Mouse (Mus musculus): Measurements from ENCODE around the gene Gm11639. TPM values are rescaled to one million over a fixed set of nuclear protein-coding genes. Genes with fewer than 3 reads are reported as not detected.

Gene Gm11639
- polyA plus RNA-seq, 1 experiment: 0.07 TPM

- no peaks in the 10 kb centered on the region for H3K27me3 ChIP-seq (ENCODE audit: control insufficient read depth, insufficient read depth, low read length, poor library complexity, severe bottlenecking)
- no peak overlapping the region for H3K4me3 ChIP-seq (ENCODE audit: low read depth, low read length)
- no peak overlapping the region for H3K27ac ChIP-seq (ENCODE audit: insufficient read depth, low read length)
- H3K9ac ChIP-seq (ENCODE audit: low read depth, poor library complexity, severe bottlenecking): no peak overlapping the region
- no peaks in the 10 kb centered on the region for H3K9me3 ChIP-seq (replicated peaks; ENCODE audit: control insufficient read depth, insufficient read depth, low read length, poor library complexity, severe bottlenecking)
- no peaks in the 10 kb centered on the region for H3K4me1 ChIP-seq (ENCODE audit: control insufficient read depth, insufficient read depth, low read length)
- TF ChIP-seq POLR2A (IDR thresholded peaks at IDR 0.05; ENCODE audit: insufficient read depth, low read length) (no peak), EP300 (IDR thresholded peaks at IDR 0.05; ENCODE audit: insufficient read depth, low read depth, low read length) (no peak), CTCF (IDR thresholded peaks at IDR 0.05; ENCODE audit: low read depth, low read length) (no peak)
- no peaks in the 10 kb centered on the region for H3K36me3 ChIP-seq (ENCODE audit: control insufficient read depth, insufficient read depth, low read length, poor library complexity, severe bottlenecking)
These were observed 21.1 kb upstream of the Gm11639 start for GRCm38 (mm10) chr11:104664441-104664840.

- Histone ChIP-seq H3K36me3 (ENCODE audit: control insufficient read depth, insufficient read depth, low read length, poor library complexity, severe bottlenecking) (no peaks in the 10 kb centered on the region), H3K9me3 (replicated peaks; ENCODE audit: control insufficient read depth, insufficient read depth, low read length, poor library complexity, severe bottlenecking) (no peaks in the 10 kb centered on the region), H3K9ac (ENCODE audit: low read depth, poor library complexity, severe bottlenecking) (no peak overlapping the region), H3K27me3 (ENCODE audit: control insufficient read depth, insufficient read depth, low read length, poor library complexity, severe bottlenecking) (no peaks in the 10 kb centered on the region), H3K4me1 (ENCODE audit: control insufficient read depth, insufficient read depth, low read length) (no peaks in the 10 kb centered on the region), H3K27ac (ENCODE audit: insufficient read depth, low read length) (no peak overlapping the region), H3K4me3 (ENCODE audit: low read depth, low read length) (no peak overlapping the region)
- no peak for TF ChIP-seq POLR2A (IDR thresholded peaks at IDR 0.05; ENCODE audit: insufficient read depth, low read length)
- TF ChIP-seq CTCF (IDR thresholded peaks at IDR 0.05; ENCODE audit: low read depth, low read length): no peak
- no peak for TF ChIP-seq EP300 (IDR thresholded peaks at IDR 0.05; ENCODE audit: insufficient read depth, low read depth, low read length)
These were observed 18.1 kb upstream of the Gm11639 start for GRCm38 (mm10) chr11:104667399-104667798.

DNA sequence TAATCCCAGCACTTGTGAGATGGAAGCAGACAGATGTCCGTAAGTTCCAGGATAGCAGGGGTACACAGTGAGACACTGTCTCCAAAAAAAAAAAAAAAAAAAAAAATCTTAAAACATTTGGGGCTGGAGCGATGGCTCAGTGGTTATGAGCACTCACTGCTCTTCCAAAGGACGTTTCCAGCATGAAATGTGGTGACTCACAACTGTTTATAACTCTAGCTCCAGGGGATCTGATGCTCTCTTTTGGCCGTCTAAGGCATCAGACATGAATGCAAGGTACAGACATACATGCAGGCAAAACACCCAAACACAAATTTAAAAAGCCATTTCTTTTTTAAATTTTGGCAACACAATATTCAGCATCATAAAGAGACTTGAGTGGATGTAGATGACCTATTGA lies 12.1 kb upstream of the Gm11639 start:
- H3K36me3 ChIP-seq (ENCODE audit: control insufficient read depth, insufficient read depth, low read length, poor library complexity, severe bottlenecking): no peaks in the 10 kb centered on the region
- H3K4me3 ChIP-seq (ENCODE audit: low read depth, low read length): no peak overlapping the region
- no peak overlapping the region for H3K27ac ChIP-seq (ENCODE audit: insufficient read depth, low read length)
- TF ChIP-seq EP300 (IDR thresholded peaks at IDR 0.05; ENCODE audit: insufficient read depth, low read depth, low read length) (no peak), CTCF (IDR thresholded peaks at IDR 0.05; ENCODE audit: low read depth, low read length) (no peak), POLR2A (IDR thresholded peaks at IDR 0.05; ENCODE audit: insufficient read depth, low read length) (no peak)
- H3K4me1 ChIP-seq (ENCODE audit: control insufficient read depth, insufficient read depth, low read length): no peaks in the 10 kb centered on the region
- H3K9ac ChIP-seq (ENCODE audit: low read depth, poor library complexity, severe bottlenecking): no peak overlapping the region
- no peaks in the 10 kb centered on the region for H3K9me3 ChIP-seq (replicated peaks; ENCODE audit: control insufficient read depth, insufficient read depth, low read length, poor library complexity, severe bottlenecking)
- H3K27me3 ChIP-seq (ENCODE audit: control insufficient read depth, insufficient read depth, low read length, poor library complexity, severe bottlenecking): no peaks in the 10 kb centered on the region

- Histone ChIP-seq H3K4me3 (ENCODE audit: low read depth, low read length) (no peak overlapping the region), H3K9me3 (replicated peaks; ENCODE audit: control insufficient read depth, insufficient read depth, low read length, poor library complexity, severe bottlenecking) (no peaks in the 10 kb centered on the region), H3K27me3 (ENCODE audit: control insufficient read depth, insufficient read depth, low read length, poor library complexity, severe bottlenecking) (no peaks in the 10 kb centered on the region), H3K27ac (ENCODE audit: insufficient read depth, low read length) (no peak overlapping the region), H3K36me3 (ENCODE audit: control insufficient read depth, insufficient read depth, low read length, poor library complexity, severe bottlenecking) (no peaks in the 10 kb centered on the region), H3K4me1 (ENCODE audit: control insufficient read depth, insufficient read depth, low read length) (no peaks in the 10 kb centered on the region), H3K9ac (ENCODE audit: low read depth, poor library complexity, severe bottlenecking) (no peak overlapping the region)
- no peak for TF ChIP-seq EP300 (IDR thresholded peaks at IDR 0.05; ENCODE audit: insufficient read depth, low read depth, low read length)
- no peak for TF ChIP-seq CTCF (IDR thresholded peaks at IDR 0.05; ENCODE audit: low read depth, low read length)
These were observed 10.7 kb upstream of the Gm11639 start for GRCm38 (mm10) chr11:104674768-104675167.

DNA sequence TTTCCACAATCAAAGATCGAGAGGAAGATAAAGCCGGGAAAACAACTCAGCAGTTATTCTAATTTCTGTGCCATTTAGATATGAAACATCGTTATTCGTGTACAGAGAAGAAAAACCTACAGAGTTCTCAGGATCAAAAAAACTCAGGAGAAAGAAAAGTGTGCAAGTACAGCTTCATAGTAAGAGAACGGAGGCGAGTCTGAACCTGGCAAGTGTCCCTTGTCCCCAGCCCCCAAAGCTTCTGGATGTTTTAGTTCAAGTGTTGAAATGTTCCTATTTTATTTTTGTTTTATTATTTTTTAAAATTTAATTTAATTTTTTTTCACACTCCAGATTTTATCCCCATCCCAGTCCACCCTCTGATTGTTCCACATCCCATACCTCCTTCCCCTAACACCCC lies 7.7 kb downstream of the Gm11639 start:
- Histone ChIP-seq H3K27ac (ENCODE audit: insufficient read depth, low read length) (no peak overlapping the region), H3K9me3 (replicated peaks; ENCODE audit: control insufficient read depth, insufficient read depth, low read length, poor library complexity, severe bottlenecking) (no peaks in the 10 kb centered on the region), H3K9ac (ENCODE audit: low read depth, poor library complexity, severe bottlenecking) (no peak overlapping the region), H3K27me3 (ENCODE audit: control insufficient read depth, insufficient read depth, low read length, poor library complexity, severe bottlenecking) (no peaks in the 10 kb centered on the region), H3K4me1 (ENCODE audit: control insufficient read depth, insufficient read depth, low read length) (no peaks in the 10 kb centered on the region), H3K36me3 (ENCODE audit: control insufficient read depth, insufficient read depth, low read length, poor library complexity, severe bottlenecking) (no peaks in the 10 kb centered on the region), H3K4me3 (ENCODE audit: low read depth, low read length) (no peak overlapping the region)
- TF ChIP-seq CTCF (IDR thresholded peaks at IDR 0.05; ENCODE audit: low read depth, low read length) (no peak), EP300 (IDR thresholded peaks at IDR 0.05; ENCODE audit: insufficient read depth, low read depth, low read length) (no peak), POLR2A (IDR thresholded peaks at IDR 0.05; ENCODE audit: insufficient read depth, low read length) (no peak)

DNA sequence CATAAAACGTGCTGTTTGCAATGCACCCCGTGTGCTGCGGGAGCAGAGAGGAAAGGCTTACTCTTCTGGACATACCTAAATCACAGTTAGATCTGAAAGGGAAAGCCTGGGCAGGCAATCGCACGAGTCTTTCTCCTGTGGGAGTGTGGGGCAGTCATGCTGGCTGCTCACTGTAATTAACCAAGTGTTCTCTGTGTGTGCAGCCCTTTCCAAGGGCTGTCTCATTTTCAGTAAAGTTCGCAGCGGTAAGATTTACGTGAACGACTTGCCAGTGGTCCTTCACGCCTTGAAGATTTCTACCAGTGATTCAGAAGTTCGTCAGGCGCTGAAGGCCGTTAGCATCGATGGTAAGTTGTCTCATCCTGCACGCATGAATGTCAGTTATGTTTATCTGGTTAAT lies 18.6 kb downstream of the Gm11639 start:
- no peaks in the 10 kb centered on the region for H3K4me1 ChIP-seq (ENCODE audit: control insufficient read depth, insufficient read depth, low read length)
- H3K27ac ChIP-seq (ENCODE audit: insufficient read depth, low read length): no peak overlapping the region
- no peak overlapping the region for H3K4me3 ChIP-seq (ENCODE audit: low read depth, low read length)
- no peaks in the 10 kb centered on the region for H3K9me3 ChIP-seq (replicated peaks; ENCODE audit: control insufficient read depth, insufficient read depth, low read length, poor library complexity, severe bottlenecking)
- peaks cover 2% of the 10 kb centered on the region; the same call in 1 of the 2 replicates for H3K27me3 ChIP-seq (ENCODE audit: control insufficient read depth, insufficient read depth, low read length, poor library complexity, severe bottlenecking)
- no peaks in the 10 kb centered on the region for H3K36me3 ChIP-seq (ENCODE audit: control insufficient read depth, insufficient read depth, low read length, poor library complexity, severe bottlenecking)
- no peak for TF ChIP-seq EP300 (IDR thresholded peaks at IDR 0.05; ENCODE audit: insufficient read depth, low read depth, low read length)
- H3K9ac ChIP-seq (ENCODE audit: low read depth, poor library complexity, severe bottlenecking): no peak overlapping the region
